Mouse (Mus musculus): ENCODE measurements around the gene Lrrc45.

- TF ChIP-seq CTCF (IDR thresholded peaks at IDR 0.05; ENCODE audit: extremely low read depth, insufficient read depth, low read length) (peak; percentile 48; the same call in 1 of the 2 replicates), POLR2A (IDR thresholded peaks at IDR 0.05; ENCODE audit: extremely low read depth, insufficient read depth, low read length) (peak; percentile 42; the same call in 1 of the 2 replicates)
Measured at GRCm38 (mm10) chr11:120727169-120727527, 13.4 kb downstream of the Lrrc45 start, which contains the start of gene Dcxr.
